Mouse (Mus musculus): Measurements from ENCODE around the gene Stag2.

Gene Stag2

DNA sequence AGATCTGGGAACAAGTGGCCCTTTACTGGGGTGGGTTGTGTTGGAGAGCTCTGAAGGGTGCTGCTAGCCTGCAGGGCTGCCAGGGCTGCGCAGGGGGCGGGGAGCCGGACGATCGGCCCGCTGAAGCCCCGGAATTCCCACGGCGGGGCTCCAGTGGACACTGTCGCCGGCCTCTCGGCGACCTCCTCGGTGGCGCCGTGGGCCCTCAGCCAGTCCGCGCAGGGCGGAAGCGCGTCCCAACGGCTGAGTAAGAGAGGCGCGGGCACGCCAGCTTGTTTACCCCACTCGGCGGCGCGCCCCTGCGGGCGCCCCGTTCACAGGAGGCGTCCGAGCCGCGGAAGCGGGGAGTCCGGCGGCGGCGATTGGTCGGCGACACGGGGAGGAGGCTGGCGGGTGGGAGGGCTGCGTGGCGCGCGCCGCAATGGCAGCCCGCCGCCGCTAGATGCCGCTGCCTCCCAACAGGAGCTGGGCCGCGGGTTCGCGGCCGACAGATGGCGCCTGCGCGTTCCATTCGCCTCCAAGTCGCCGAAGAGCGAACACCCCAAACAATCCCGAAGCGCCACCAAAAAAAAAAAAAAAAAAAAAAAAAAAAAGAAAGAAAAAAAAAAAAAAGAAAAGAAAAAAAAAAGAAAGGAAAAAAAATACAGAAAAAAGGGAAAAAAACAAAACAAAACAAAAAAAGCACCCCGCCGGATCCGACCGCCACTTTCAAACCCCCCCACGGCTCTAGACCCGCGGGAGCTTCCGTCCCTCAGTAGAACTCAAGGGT, at the start of gene Stag2:
Gene Stag2 (plus strand): TSS at position 530 of the 769 bp plus-strand sequence.
- ATAC-seq (ENCODE audit: low TSS enrichment): peak; percentile 83

DNA sequence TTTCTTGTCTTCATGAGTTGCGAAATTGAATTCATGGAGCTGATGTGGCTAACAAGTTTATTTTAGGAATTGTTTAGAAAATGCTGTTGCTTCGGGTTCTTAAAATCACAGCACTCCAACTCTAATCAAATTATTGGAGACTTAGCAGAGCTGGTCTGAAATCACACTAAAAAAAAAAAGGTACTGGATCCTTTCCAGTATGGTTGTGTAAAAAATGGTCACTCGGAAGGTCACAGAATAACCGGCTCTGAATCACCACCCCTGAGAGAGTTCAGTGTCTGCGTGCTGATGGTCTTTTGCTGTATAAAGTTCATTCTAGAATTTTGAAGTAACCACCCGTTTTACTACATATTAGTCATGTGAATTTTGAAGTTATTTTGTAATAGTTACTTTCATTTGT, 42.0 kb upstream of the Stag2 start:
- ATAC-seq (ENCODE audit: low TSS enrichment): no peak

DNA sequence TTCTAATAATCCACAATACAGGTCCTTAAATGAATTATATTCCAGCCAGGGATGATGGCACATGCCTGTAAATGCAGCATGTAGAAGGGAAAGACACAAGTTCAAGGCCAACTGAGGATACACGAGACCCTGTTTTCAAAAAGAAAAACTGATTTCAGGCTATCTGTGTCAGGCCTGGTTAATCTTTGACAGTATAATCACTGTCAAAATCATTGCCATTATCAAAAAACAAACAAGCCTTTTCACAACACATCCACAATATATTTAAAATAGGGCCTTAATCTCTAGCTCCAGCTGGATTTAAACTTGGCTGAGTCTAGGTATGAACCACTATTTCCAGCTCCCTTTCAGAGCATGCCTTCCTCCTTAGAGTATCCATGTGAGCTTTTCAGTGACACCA, 38.5 kb upstream of the Stag2 start:
- no peak for ATAC-seq (ENCODE audit: low TSS enrichment)

DNA sequence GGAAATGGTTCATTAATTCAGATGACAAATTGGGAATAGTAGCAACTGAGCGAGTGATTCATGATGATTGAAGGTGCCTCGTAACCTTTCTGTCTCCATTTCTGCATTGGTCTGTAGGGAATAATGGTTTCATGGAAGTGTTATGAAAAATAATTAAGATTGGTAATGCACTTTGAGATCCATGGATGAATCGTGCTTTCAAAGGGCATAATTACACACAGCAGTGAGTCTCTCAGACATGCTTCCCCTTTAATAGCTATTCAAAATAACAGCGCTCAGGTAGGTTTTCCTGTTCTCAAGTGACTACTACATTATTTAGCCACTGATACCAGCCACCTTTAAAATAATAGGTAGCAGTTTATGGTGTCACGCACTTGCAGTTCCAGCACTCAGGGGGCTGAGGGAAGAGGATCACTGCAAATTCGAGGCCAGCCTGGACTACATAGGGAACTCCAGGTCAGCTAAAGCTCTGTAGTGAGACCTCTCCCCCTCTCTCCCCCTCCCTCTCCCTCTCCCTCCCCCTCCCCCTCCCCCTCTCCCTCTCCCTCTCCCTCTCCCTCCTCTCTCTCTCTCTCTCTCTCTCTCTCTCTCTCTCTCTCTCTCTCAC, 29.6 kb upstream of the Stag2 start:
- ATAC-seq (ENCODE audit: low TSS enrichment): no peak

DNA sequence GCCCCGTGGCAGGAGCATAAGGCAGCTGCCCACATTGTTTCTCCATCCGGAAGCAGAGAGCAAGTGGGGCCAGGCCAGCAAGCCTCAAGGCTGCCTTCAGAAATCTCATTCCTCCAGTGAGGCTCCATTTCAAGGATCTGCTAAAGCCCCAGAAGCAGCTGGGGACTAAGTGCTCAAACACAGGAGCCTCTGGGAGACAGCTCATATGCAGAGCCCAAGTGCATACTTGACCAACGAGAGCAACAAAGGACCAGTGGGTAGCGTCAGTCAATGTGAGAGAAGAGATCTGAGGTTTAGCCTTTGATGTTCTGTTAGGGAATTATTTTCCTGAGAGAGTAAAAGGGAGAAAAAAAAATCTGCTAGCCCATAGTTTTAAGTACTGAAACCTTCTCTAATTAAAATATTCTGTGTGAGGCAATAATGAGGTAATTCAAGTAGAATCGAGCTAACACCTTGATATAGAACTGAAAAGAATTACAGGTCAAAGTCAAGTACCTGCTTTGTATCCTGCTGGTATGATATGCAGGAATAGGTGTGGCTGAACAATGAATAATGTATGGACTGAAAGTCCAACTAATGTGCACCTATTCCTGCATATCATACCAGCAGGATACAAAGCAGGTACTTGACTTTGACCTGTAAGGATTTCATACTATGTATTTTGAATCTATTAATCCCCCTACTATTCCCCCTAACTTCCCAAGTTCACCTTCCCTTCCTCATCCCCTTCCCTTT, 24.0 kb upstream of the Stag2 start:
- no peak for ATAC-seq (ENCODE audit: low TSS enrichment)

DNA sequence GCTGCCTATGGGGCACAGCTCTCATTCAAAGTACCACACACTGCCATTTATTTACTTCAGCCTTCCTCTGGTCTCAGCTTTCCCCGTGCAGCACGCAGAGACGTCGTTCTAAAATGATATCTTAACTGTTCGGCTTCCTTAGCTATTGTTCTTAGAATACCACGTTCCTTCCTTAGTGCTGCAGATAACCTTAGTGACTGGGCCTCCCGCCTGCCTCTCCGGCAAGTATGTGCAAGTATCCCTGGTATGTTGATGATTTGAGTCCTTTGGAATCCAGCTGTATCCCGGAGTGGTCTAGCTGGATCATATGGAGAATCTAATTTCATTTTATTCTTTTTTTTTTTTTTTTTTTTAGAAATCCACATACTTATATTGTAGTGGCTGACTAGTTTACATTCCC, 9.2 kb upstream of the Stag2 start:
- no peak for ATAC-seq (ENCODE audit: low TSS enrichment)

- no peak for ATAC-seq (ENCODE audit: low TSS enrichment)
Measured at GRCm38 (mm10) chrX:42142620-42143019, 6.5 kb upstream of the Stag2 start.

DNA sequence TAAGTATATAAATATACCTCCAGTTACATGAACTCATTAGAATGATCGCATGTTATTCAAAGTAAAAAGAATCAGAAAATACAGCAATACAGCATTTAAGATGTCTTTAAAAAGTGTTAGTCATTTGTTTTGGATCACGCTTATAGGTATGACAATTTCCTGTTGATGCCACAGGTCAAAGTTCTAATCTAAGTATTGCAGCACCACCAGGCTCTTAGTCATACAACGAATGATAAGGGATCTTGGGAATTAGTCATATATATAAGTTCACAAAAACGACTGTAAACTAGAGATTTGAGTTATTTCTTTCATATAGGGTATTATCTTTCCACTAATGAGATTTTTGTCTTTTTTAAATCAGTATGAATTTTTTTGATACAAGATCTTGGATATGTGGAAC, 5.1 kb upstream of the Stag2 start:
- no peak for ATAC-seq (ENCODE audit: low TSS enrichment)

DNA sequence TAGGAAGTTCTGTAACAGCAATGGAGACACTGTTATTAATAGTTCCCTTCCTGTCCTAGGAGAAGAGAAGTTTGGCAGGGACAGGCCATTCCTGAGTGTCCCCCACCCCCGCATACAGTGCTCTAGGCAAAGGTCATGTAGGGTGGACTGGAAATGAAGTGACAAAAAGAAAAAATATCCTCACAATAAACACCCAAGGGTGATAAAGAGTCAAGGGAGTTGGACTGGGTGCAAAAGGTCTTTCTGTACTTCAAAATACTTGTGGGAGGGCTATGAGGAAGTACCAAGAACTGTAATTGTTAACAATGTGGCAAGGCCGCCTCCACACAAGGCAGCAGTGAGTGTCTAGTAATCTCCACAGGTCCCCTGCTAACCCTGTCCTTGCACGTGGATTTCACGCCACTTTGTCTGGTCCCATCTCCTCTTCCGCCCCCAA, 1.1 kb upstream of the Stag2 start:
- ATAC-seq (ENCODE audit: low TSS enrichment): no peak

GRCm38 (mm10) chrX:42149557-42150345, 634 bp downstream of the Stag2 start:
- peak; percentile 28 for ATAC-seq (ENCODE audit: low TSS enrichment)

DNA sequence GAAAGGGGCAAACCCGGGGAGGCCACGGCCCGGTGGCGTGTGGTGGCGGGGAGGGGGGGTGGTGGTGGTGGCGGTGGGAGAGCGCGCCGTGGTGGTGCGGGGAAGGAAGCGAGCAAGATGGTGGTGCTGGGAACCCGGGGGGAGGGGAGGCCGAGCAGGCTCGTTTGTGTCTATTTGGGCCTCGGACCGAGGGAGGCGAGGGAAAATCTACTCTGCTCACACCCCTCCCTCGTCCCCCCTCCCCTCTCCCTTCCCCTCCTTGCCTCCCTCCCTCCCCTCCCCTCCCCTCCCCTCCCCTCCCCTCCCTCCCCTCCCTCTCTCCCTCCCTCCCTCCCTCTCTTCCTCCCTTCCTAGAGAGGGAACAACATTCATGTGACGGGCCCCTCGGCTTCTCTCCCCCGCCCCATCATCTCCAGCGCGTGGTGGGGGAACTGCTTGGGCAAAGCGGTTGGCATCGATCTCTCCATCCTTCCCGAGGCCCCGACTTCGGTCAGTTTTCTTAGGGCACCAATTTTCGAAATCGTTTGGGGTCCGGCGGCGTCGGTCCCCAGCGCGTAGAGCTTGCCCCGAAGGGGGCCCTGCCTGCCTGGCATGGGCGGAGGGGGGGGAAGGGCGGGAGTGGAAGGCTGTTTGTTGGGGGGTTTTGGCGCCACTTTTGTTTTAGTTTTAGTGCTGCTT, 1.4 kb downstream of the Stag2 start:
- ATAC-seq (ENCODE audit: low TSS enrichment): peak; percentile 57

GRCm38 (mm10) chrX:42151024-42151754, 2.1 kb downstream of the Stag2 start:
- ATAC-seq (ENCODE audit: low TSS enrichment): no peak

GRCm38 (mm10) chrX:42151903-42152369, 2.8 kb downstream of the Stag2 start:
- peak; percentile 69 for ATAC-seq (ENCODE audit: low TSS enrichment)

DNA sequence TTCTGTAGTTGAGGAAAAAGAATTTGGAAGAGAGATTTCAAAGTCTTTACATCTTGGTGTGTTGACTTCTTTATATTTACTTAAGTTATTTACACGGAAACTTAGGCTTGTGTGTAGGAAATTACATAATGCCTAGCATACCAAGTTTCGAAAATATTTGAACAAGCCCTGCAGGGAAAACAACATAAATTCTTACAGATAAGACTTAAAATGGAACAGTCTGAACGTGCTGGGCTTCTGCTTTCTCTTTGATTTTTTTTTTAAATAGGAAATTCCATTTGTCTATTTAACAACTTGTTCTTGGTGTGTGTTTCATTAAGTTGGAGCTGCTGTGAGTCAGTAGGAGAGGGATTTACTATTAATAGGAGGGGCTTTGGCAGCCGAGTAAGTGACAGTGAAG, 3.9 kb downstream of the Stag2 start:
- no peak for ATAC-seq (ENCODE audit: low TSS enrichment)

DNA sequence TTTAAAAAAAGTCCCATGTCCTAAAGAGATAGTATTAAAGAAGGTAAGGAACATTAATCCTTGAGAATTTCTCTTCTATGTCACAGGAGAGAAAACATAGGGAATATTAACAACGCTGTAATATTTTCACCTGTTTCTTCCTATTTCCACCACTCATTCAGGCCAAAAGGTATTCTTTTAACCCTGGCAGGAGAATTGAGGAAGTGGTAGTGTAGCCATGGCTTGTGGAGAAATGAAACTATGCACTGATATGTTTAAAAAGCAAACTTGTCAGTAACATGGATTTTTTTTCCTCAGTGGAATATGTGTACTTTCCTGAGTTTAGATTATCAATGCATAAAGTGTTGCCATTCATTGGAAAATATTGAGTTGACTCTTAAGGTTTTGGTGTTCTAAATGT, 16.3 kb downstream of the Stag2 start:
- ATAC-seq (ENCODE audit: low TSS enrichment): no peak

DNA sequence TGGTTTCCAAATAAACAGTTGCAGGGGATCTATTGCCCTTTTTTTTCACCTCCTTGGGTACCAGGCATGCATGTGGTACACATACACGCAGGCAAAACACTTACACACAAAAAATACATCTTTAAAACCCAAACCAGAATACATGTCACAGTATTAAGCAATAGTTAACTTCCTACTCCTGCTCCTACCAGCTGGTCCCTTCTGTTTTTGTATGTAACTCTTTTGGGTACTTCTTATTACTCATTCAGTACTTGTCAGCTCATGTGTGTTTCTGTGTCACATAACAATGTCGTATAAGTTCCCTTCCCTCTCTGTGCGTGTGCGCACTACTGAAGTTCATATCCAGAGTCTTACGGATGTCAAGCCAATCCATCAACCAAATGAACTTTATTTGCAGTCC, 21.7 kb downstream of the Stag2 start:
- ATAC-seq (ENCODE audit: low TSS enrichment): no peak

DNA sequence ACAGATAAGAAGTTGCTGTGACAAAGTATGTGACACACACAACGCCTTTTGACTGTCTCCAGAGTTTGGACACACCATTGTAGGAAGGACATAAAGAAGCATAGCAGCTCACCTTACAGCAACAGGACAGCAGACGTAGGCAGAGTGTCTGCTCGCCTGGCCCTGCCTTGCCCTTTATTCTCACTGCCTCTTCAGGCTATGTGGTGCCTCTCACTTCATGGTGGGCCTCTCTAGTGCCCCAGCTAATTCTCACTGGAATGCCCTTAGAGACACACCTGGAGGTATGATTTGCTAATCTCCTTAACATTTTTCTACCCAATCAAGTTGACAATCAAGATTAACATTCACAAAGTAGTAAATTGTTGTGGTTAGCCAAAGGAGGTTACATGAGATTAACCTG, 38.5 kb downstream of the Stag2 start:
- ATAC-seq (ENCODE audit: low TSS enrichment): no peak

GRCm38 (mm10) chrX:42188825-42189426, 39.8 kb downstream of the Stag2 start:
- ATAC-seq (ENCODE audit: low TSS enrichment): no peak

GRCm38 (mm10) chrX:42194608-42195007, 45.5 kb downstream of the Stag2 start:
- no peak for ATAC-seq (ENCODE audit: low TSS enrichment)

DNA sequence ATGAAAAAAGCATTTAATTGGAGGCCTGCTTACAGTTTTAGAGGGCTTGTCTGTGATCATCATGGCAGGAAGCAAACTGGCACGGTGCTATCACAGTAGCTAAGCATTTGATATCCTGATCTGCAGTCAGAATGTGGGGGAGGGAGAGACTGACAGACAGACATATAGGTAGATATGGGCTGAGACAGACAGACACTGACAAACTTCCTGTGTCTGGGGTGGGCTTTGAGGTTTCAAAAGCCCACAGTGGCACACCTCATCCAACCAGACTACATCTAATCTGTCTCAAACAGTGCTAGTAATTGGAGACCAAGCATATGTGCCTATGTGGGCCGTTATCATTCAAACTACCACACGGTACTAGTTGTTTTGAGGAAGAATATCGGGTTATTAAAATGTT, 53.4 kb downstream of the Stag2 start:
- ATAC-seq (ENCODE audit: low TSS enrichment): no peak
